Mouse (Mus musculus) stomach, postnatal 0 days (tissue): ENCODE data around the gene 4931406P16Rik. TPM values are rescaled to one million over a fixed set of nuclear protein-coding genes. Genes with fewer than 3 reads are reported as not detected.
"Not testable (repeated sequence)": the region's sequence is repeated elsewhere in the genome, so short reads cannot be mapped to it uniquely, and the experiment has no call there.

ENCODE experiments used
- ATAC-seq: fragments of 200-750 bp; cut with Nextera tagmentation; 2 replicates; pipeline ENCODE4 v1.8.0; 2017; ENCODE audit not compliant: low FRiP score, low TSS enrichment
- DNase-seq: peaks from one replicate; pipeline ENCODE4 v3.0.0-alpha.2; 2016; ENCODE audit warnings: low spot score
- H3K27ac ChIP-seq: fragments of 300-500 bp; sonication (generic); replicated peaks from 2 replicates; pipeline ENCODE4 v1.5.1; 2014; ENCODE audit warnings: mild to moderate bottlenecking, control low read depth
- H3K27me3 ChIP-seq: fragments of 300-500 bp; sonication (generic); 2 replicates; pipeline ENCODE4 v1.6.1; 2014; ENCODE audit warnings: low read length; ENCODE audit not compliant: control insufficient read depth, insufficient read depth
- H3K36me3 ChIP-seq: fragments of 300-500 bp; sonication (generic); 2 replicates; pipeline ENCODE4 v1.6.1; 2014; ENCODE audit warnings: low read length, mixed read lengths; ENCODE audit not compliant: control insufficient read depth, insufficient read depth
- H3K4me1 ChIP-seq: fragments of 300-500 bp; sonication (generic); replicated peaks from 2 replicates; pipeline ENCODE4 v1.6.1; 2014; ENCODE audit warnings: antibody characterized with exemption; ENCODE audit not compliant: control insufficient read depth, insufficient read depth
- H3K4me2 ChIP-seq: fragments of 300-500 bp; sonication (generic); replicated peaks from 2 replicates; pipeline ENCODE4 v1.6.1; 2014; ENCODE audit warnings: low read depth, mild to moderate bottlenecking, control low read depth, moderate library complexity
- H3K4me3 ChIP-seq: fragments of 300-500 bp; sonication (generic); 2 replicates; pipeline ENCODE4 v1.5.1; 2014; ENCODE audit warnings: low read depth, low read length, control low read depth
- H3K9ac ChIP-seq: fragments of 300-500 bp; sonication (generic); 2 replicates; pipeline ENCODE4 v1.6.1; 2014; ENCODE audit warnings: mild to moderate bottlenecking, low read length, control low read depth, mixed read lengths
- H3K9me3 ChIP-seq: fragments of 300-500 bp; sonication (generic); 2 replicates; pipeline ENCODE4 v1.6.1; 2016; ENCODE audit warnings: low read length; ENCODE audit not compliant: control insufficient read depth
- CTCF ChIP-seq: IDR thresholded peaks from 2 replicates; pipeline ENCODE4 v1.5.1; 2016; ENCODE audit warnings: antibody characterized with exemption, low read depth, mild to moderate bottlenecking, moderate library complexity
- EP300 ChIP-seq: optimal IDR thresholded peaks from 2 replicates; pipeline ENCODE3; 2016; ENCODE audit warnings: antibody characterized with exemption
- WGBS: fragments of 180-500 bp; shearing (Covaris S2); extraction: QIAGEN DNeasy Blood & Tissue Kit; methylation state at CpG from one replicate; pipeline ENCODE4 v1.1.7; 2014; 5-methylcytosine and 5-hydroxymethylcytosine counted together
- polyA plus RNA-seq: library from polyadenylated mRNA; unstranded; fragments of >200 nt; fragmentation: Nextera tagmentation; extraction: Ambion mirVana; gene quantifications from 2 replicates; pipeline ENCODE4 v1.2.1, GENCODE M21; 2015

The 4931406P16Rik gene
- polyA plus RNA-seq, 1 experiment from 2014 or later, result 16.1 TPM

GRCm38 (mm10) chr7:34336545-34336944 is 23.2 kb upstream of the 4931406P16Rik start:
- peak; percentile 52 for TF ChIP-seq CTCF
- not testable (repeated sequence) for ATAC-seq, H3K27me3 ChIP-seq, DNase-seq, H3K4me3 ChIP-seq, H3K4me1 ChIP-seq, H3K9me3 ChIP-seq, H3K27ac ChIP-seq, H3K9ac ChIP-seq, H3K4me2 ChIP-seq, H3K36me3 ChIP-seq
- WGBS, result 94% methylated on average over 1 of the region's 1 CpGs

- ATAC-seq (peak; percentile 92), DNase-seq (peak; percentile 67)
- no peak for TF ChIP-seq CTCF
- TF ChIP-seq EP300, result peak; percentile 30
- no peak overlapping the region for H3K9ac ChIP-seq
- no peaks in the 10 kb centered on the region for H3K9me3 ChIP-seq
- no peaks in the 10 kb centered on the region for H3K27me3 ChIP-seq
- no peak overlapping the region for H3K4me3 ChIP-seq
- H3K36me3 ChIP-seq, result no peaks in the 10 kb centered on the region
- H3K4me2 ChIP-seq, result no peak overlapping the region
- WGBS, result 32% methylated on average over 3 of the region's 3 CpGs
- H3K27ac ChIP-seq, result no peak overlapping the region; the same call in 1 of the 2 replicates
- H3K4me1 ChIP-seq, result no peaks in the 10 kb centered on the region
Measured at GRCm38 (mm10) chr7:34327493-34327892, 14.1 kb upstream of the 4931406P16Rik start.

GRCm38 (mm10) chr7:34324857-34325256 is 11.5 kb upstream of the 4931406P16Rik start:
- Histone ChIP-seq H3K27me3 (no peaks in the 10 kb centered on the region), H3K9me3 (no peaks in the 10 kb centered on the region), H3K36me3 (no peaks in the 10 kb centered on the region), H3K4me1 (no peaks in the 10 kb centered on the region; the same call in 1 of the 2 replicates), H3K4me3 (no peak overlapping the region), H3K9ac (no peak overlapping the region), H3K4me2 (no peak overlapping the region), H3K27ac (no peak overlapping the region)
- no peak for TF ChIP-seq CTCF
- ATAC-seq, result no peak
- WGBS, result 75% methylated on average over 1 of the region's 1 CpGs
- no peak for DNase-seq

GRCm38 (mm10) chr7:34324005-34324404 is 10.7 kb upstream of the 4931406P16Rik start:
- WGBS, result 92% methylated on average over 2 of the region's 2 CpGs
- Histone ChIP-seq H3K9me3 (no peaks in the 10 kb centered on the region), H3K4me2 (no peak overlapping the region), H3K36me3 (no peaks in the 10 kb centered on the region), H3K4me3 (no peak overlapping the region), H3K27me3 (no peaks in the 10 kb centered on the region), H3K27ac (no peak overlapping the region), H3K4me1 (no peaks in the 10 kb centered on the region; the same call in 1 of the 2 replicates), H3K9ac (no peak overlapping the region)
- ATAC-seq (no peak), DNase-seq (no peak)
- TF ChIP-seq EP300 (no peak), CTCF (peak; percentile 28)

GRCm38 (mm10) chr7:34323351-34323750 is 10.0 kb upstream of the 4931406P16Rik start:
- no peak for DNase-seq
- H3K27ac ChIP-seq, result peak overlapping the region; percentile 41; the same call in 1 of the 2 replicates

GRCm38 (mm10) chr7:34321958-34322357 is 8.6 kb upstream of the 4931406P16Rik start:
- Histone ChIP-seq H3K36me3 (no peaks in the 10 kb centered on the region), H3K9ac (no peak overlapping the region), H3K4me1 (no peaks in the 10 kb centered on the region; the same call in 1 of the 2 replicates), H3K4me3 (no peak overlapping the region), H3K27me3 (no peaks in the 10 kb centered on the region), H3K27ac (0 out of 2 replicates have a peak overlapping the region, but pooled peaks have one; percentile 45), H3K9me3 (no peaks in the 10 kb centered on the region), H3K4me2 (no peak overlapping the region)
- WGBS, result 75% methylated on average over 4 of the region's 4 CpGs
- TF ChIP-seq CTCF (no peak), EP300 (no peak)
- ATAC-seq (peak; percentile 56; the same call in 1 of the 2 replicates), DNase-seq (no peak)

More at GRCm38 (mm10) chr7:34323351-34323750, 10.0 kb upstream of the 4931406P16Rik start:
- H3K9ac ChIP-seq, result no peak overlapping the region
- H3K4me2 ChIP-seq, result no peak overlapping the region
- TF ChIP-seq CTCF, result no peak
- TF ChIP-seq EP300, result no peak
- H3K9me3 ChIP-seq, result no peaks in the 10 kb centered on the region
- no peaks in the 10 kb centered on the region for H3K27me3 ChIP-seq
- no peaks in the 10 kb centered on the region; the same call in 1 of the 2 replicates for H3K4me1 ChIP-seq
- H3K4me3 ChIP-seq, result no peak overlapping the region
- WGBS, result 44% methylated on average over 8 of the region's 8 CpGs
- no peaks in the 10 kb centered on the region for H3K36me3 ChIP-seq
- ATAC-seq, result no peak
